ENCODE assay signal across 22 mouse cellular contexts in the genomic region with DNA sequence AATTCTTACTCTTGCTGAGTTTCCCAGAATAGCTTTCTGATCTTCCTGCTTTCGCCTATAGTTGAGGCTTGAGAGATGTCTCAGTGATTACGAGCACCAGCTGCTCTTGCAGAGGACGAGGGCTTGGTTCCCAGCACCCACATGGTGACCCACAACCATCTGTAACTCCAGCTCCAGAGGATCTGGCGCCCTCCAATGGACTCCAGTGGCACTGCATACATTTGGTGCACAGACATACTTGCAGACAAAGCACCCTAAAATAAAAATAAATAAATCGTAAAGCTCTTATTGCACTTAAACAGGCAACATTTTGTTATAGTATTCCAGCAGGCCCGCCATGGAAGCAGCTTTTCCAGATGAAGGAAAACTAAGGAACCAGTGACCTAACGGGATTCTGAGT. TPM values are rescaled to one million over a fixed set of nuclear protein-coding genes. Genes with fewer than 3 reads are reported as not detected.
DNase-seq lines count a peak whose midpoint lies in the region; ATAC-seq and TF ChIP-seq lines count a peak whose summit lies in the region.
"Had no signal": no experiment of that assay in that cellular context is flagged by ENCODE, and none has a peak within 500 bp of the region (broad histone marks: within the 10 kb centered on the region; RNA-seq: fewer than 3 reads in every experiment).

No protein-coding gene starts in this region.

- H3K4me1 ChIP-seq in cerebellum, adult 2 months (ENCODE audit: control insufficient read depth, insufficient read depth, low read length), result no peaks in the 10 kb centered on the region
- H3K4me1 ChIP-seq in kidney, postnatal 0 days (replicated peaks; ENCODE audit: insufficient read depth, low read length), result no peaks in the 10 kb centered on the region
- H3K4me1 ChIP-seq in lung, embryonic 14.5 days (ENCODE audit: insufficient read depth), result no peaks in the 10 kb centered on the region
- no peaks in the 10 kb centered on the region for H3K4me1 ChIP-seq in small intestine, adult 2 months (ENCODE audit: control insufficient read depth, insufficient read depth, insufficient read length, low read length)
- H3K4me1 ChIP-seq: forebrain, embryonic 12.5 days; stomach, embryonic 15.5 days had no signal

- H3K4me3 ChIP-seq in cerebellum, adult 2 months (replicated peaks; ENCODE audit: insufficient read depth, low read depth, low read length), result no peak overlapping the region
- no peak overlapping the region for H3K4me3 ChIP-seq in kidney, postnatal 0 days (replicated peaks; ENCODE audit: low read depth, low read length)
- no peak overlapping the region for H3K4me3 ChIP-seq in lung, embryonic 14.5 days (ENCODE audit: low read depth, low read length)
- no peak overlapping the region for H3K4me3 ChIP-seq in small intestine, adult 2 months (ENCODE audit: low read depth, low read length)
- H3K4me3 ChIP-seq: forebrain, embryonic 12.5 days; heart, embryonic 15.5 days; limb, embryonic 15.5 days; stomach, embryonic 15.5 days had no signal

- no peak for DNase-seq in cerebellum, adult 2 months
- DNase-seq in cerebellum, postnatal 25 days, result no peak
- no peak for DNase-seq in kidney, postnatal 0 days (ENCODE audit: low spot score)
- no peak for DNase-seq in kidney, adult 9 months
- DNase-seq in lung, embryonic 14.5 days, result no peak
- DNase-seq in lung, postnatal 25 days (ENCODE audit: low spot score), result no peak
- DNase-seq in layer of hippocampus, adult 8-10 months (ENCODE audit: low spot score in 2 of 2), result no peak
- DNase-seq: adrenal gland, postnatal 36 days; cerebellum, adult 18-20 months; gastrocnemius, postnatal 25 days; kidney, adult 8-10 months; kidney, postnatal 4 days; layer of hippocampus, postnatal 36 days; lung, postnatal 10 days; right cerebral cortex, postnatal 25 days had no signal

- 93% methylated on average over 7 of the region's 7 CpGs for WGBS in cerebellum, adult 2 months
- 93% methylated on average over 7 of the region's 7 CpGs for WGBS in kidney, postnatal 0 days
- WGBS in lung, embryonic 14.5 days, result 90% methylated on average over 7 of the region's 7 CpGs
- 95% methylated on average over 7 of the region's 7 CpGs for WGBS in small intestine, adult 2 months

- TF ChIP-seq CTCF in cerebellum, adult 2 months (IDR thresholded peaks at IDR 0.05; ENCODE audit: borderline replicate concordance, insufficient read depth, low read depth, low read length), result 0 out of 2 replicates have a peak, but pooled peaks have one; percentile 14
- TF ChIP-seq CTCF in kidney, postnatal 0 days (IDR thresholded peaks at IDR 0.05; ENCODE audit: low read depth), result peak; percentile 31; the same call in 1 of the 2 replicates
- TF ChIP-seq CTCF in lung, embryonic 14.5 days (IDR thresholded peaks at IDR 0.05; ENCODE audit: low read depth), result peak; percentile 33
- TF ChIP-seq CTCF in small intestine, adult 2 months (IDR thresholded peaks at IDR 0.05; ENCODE audit: extremely low read depth, insufficient read length, insufficient replicate concordance, low read depth, low read length), result peak; percentile 37; the same call in 1 of the 2 replicates

- H3K27ac ChIP-seq in cerebellum, adult 2 months (ENCODE audit: insufficient read depth, low read length), result no peak overlapping the region
- no peak overlapping the region for H3K27ac ChIP-seq in kidney, postnatal 0 days
- H3K27ac ChIP-seq in lung, embryonic 14.5 days (ENCODE audit: low read depth), result no peak overlapping the region
- no peak overlapping the region for H3K27ac ChIP-seq in small intestine, adult 2 months (ENCODE audit: insufficient read depth, low read depth, low read length)
- H3K27ac ChIP-seq: forebrain, embryonic 12.5 days; heart, embryonic 15.5 days; limb, embryonic 15.5 days; stomach, embryonic 15.5 days had no signal

- TF ChIP-seq POLR2A in cerebellum, adult 2 months (IDR thresholded peaks at IDR 0.05; ENCODE audit: borderline replicate concordance, insufficient read depth, low read length), result no peak
- TF ChIP-seq POLR2A in small intestine, adult 2 months (IDR thresholded peaks at IDR 0.05; ENCODE audit: low read depth, low read length), result no peak

- 0 out of 2 replicates have a peak, but pooled peaks cover 4% of the 10 kb centered on the region for H3K36me3 ChIP-seq in kidney, postnatal 0 days (ENCODE audit: insufficient read depth, low read length)
- 0 out of 2 replicates have a peak, but pooled peaks cover 3% of the 10 kb centered on the region for H3K36me3 ChIP-seq in lung, embryonic 14.5 days (ENCODE audit: insufficient read depth)
- H3K36me3 ChIP-seq in small intestine, adult 2 months (ENCODE audit: control insufficient read depth, insufficient read depth, low read length), result peaks cover 31% of the 10 kb centered on the region
- H3K36me3 ChIP-seq: G1E had no signal

- no peaks in the 10 kb centered on the region for H3K27me3 ChIP-seq in cerebellum, adult 2 months (ENCODE audit: control insufficient read depth, insufficient read depth, low read length)
- no peaks in the 10 kb centered on the region for H3K27me3 ChIP-seq in kidney, postnatal 0 days (ENCODE audit: insufficient read depth, low read length)
- no peaks in the 10 kb centered on the region for H3K27me3 ChIP-seq in lung, embryonic 14.5 days (ENCODE audit: insufficient read depth, low read length)
- no peaks in the 10 kb centered on the region for H3K27me3 ChIP-seq in small intestine, adult 2 months (ENCODE audit: control insufficient read depth, insufficient read depth, low read length)
- H3K27me3 ChIP-seq: forebrain, embryonic 12.5 days; heart, embryonic 15.5 days; limb, embryonic 15.5 days; stomach, embryonic 15.5 days had no signal

- no peak overlapping the region for H3K9ac ChIP-seq in kidney, postnatal 0 days (ENCODE audit: low read depth, low read length)
- no peak overlapping the region for H3K9ac ChIP-seq in lung, embryonic 14.5 days
- H3K9ac ChIP-seq: forebrain, embryonic 12.5 days; heart, embryonic 15.5 days; limb, embryonic 15.5 days; stomach, embryonic 15.5 days had no signal

- H3K9me3 ChIP-seq in kidney, postnatal 0 days (replicated peaks; ENCODE audit: low read length), result no peaks in the 10 kb centered on the region
- H3K9me3 ChIP-seq in lung, embryonic 14.5 days (ENCODE audit: low read depth, low read length), result no peaks in the 10 kb centered on the region
- H3K9me3 ChIP-seq: heart, embryonic 15.5 days; limb, embryonic 15.5 days; stomach, embryonic 15.5 days had no signal

- ATAC-seq in kidney, postnatal 0 days (replicated peaks; ENCODE audit: low FRiP score, low read depth), result no peak
- ATAC-seq in lung, embryonic 14.5 days (ENCODE audit: insufficient read depth), result no peak
- ATAC-seq: midbrain, embryonic 16.5 days had no signal

- no peak overlapping the region for H3K4me2 ChIP-seq in kidney, postnatal 0 days (ENCODE audit: low read length)
- H3K4me2 ChIP-seq in lung, embryonic 14.5 days, result no peak overlapping the region
- H3K4me2 ChIP-seq: forebrain, embryonic 12.5 days; heart, embryonic 15.5 days; limb, embryonic 15.5 days; stomach, embryonic 15.5 days had no signal

RNA-seq across cellular contexts. Expression of a gene that starts 47.7 kb away (rescaled TPM):
- 25.1 and 25.8 TPM in 2 replicates for polyA plus RNA-seq in cerebellum, adult 2 months (2012; rRNA removed)
- polyA plus RNA-seq in kidney, postnatal 0 days (2015; fragmentation: Nextera tagmentation; extraction: Ambion mirVana), result 26.8 and 27.0 TPM in 2 replicates
- polyA plus RNA-seq in lung, embryonic 14.5 days (2014; fragmentation: Nextera tagmentation; extraction: Ambion mirVana), result 35.1 and 36.0 TPM in 2 replicates
- 1.8 and 2.7 TPM in 2 replicates for polyA plus RNA-seq in small intestine, adult 2 months (2012; rRNA removed)
- total RNA-seq in layer of hippocampus, adult 8-10 months (2022), result 10 to 100 TPM; 29.2 to 48.5 (median 41.1) TPM
